Mouse (Mus musculus) layer of hippocampus, postnatal 36 days (tissue): ENCODE measurements around the gene Aacs. TPM values are rescaled to one million over a fixed set of nuclear protein-coding genes. Genes with fewer than 3 reads are reported as not detected.

Source experiments
- DNase-seq, 2 experiments: peaks; one replicate each; pipeline ENCODE4 v3.0.0; 2022
- total RNA-seq, 2 experiments: library from RNA; stranded (reverse); gene quantifications; 2 replicates each; pipeline ENCODE4 v1.2.3; 2021

Aacs gene
- total RNA-seq, 2 experiments from 2014 or later = 53.9 to 56.1 TPM

- no peak for DNase-seq
These were observed 17.4 kb downstream of the Aacs start for GRCm38 (mm10) chr5:125493093-125493423.

- no peak for DNase-seq
These were observed 20.0 kb downstream of the Aacs start for GRCm38 (mm10) chr5:125495655-125496054.

- DNase-seq = peak; percentile 68 to 77
These were observed 22.4 kb downstream of the Aacs start for GRCm38 (mm10) chr5:125497821-125498600.

- DNase-seq = no peak
These were observed 25.9 kb downstream of the Aacs start for GRCm38 (mm10) chr5:125501505-125501904.

- DNase-seq = no peak
These were observed 26.6 kb downstream of the Aacs start for GRCm38 (mm10) chr5:125502186-125502585.

GRCm38 (mm10) chr5:125503628-125504027 lies 28.0 kb downstream of the Aacs start:
- DNase-seq = no peak

GRCm38 (mm10) chr5:125504692-125505091 lies 29.1 kb downstream of the Aacs start:
- DNase-seq = no peak

- peak; percentile 49 to 56 for DNase-seq
These were observed 30.4 kb downstream of the Aacs start for GRCm38 (mm10) chr5:125505968-125506367.

- no peak for DNase-seq
These were observed 32.0 kb downstream of the Aacs start for GRCm38 (mm10) chr5:125507582-125507981.

GRCm38 (mm10) chr5:125508006-125508405 lies 32.4 kb downstream of the Aacs start:
- no peak for DNase-seq

GRCm38 (mm10) chr5:125509541-125509940 lies 33.9 kb downstream of the Aacs start:
- DNase-seq = no peak

GRCm38 (mm10) chr5:125515006-125515405 lies 39.4 kb downstream of the Aacs start:
- no peak for DNase-seq

GRCm38 (mm10) chr5:125518640-125519039 lies 43.0 kb downstream of the Aacs start:
- DNase-seq = peak in 1 of 2 experiments; percentile 51

GRCm38 (mm10) chr5:125520930-125521590 lies 45.4 kb downstream of the Aacs start:
- DNase-seq = peak in 1 of 2 experiments; percentile 41

GRCm38 (mm10) chr5:125523361-125523760 lies 47.7 kb downstream of the Aacs start:
- DNase-seq = no peak

- DNase-seq = no peak
These were observed 49.9 kb downstream of the Aacs start for GRCm38 (mm10) chr5:125525516-125525915.

- no peak for DNase-seq
These were observed 50.9 kb downstream of the Aacs start for GRCm38 (mm10) chr5:125526464-125526863.

- peak; percentile 77 to 79 for DNase-seq
These were observed 53.5 kb downstream of the Aacs start for GRCm38 (mm10) chr5:125529109-125529508.

GRCm38 (mm10) chr5:125531634-125532033 lies 56.0 kb downstream of the Aacs start, which contains the start of gene Tmem132b:
TSS of gene Tmem132b (plus strand) at chr5:125531774.
- peak; percentile 61 for DNase-seq

- peak; percentile 77 to 81 for DNase-seq
These were observed 56.6 kb downstream of the Aacs start for GRCm38 (mm10) chr5:125532191-125532544.

- peak in 1 of 2 experiments; percentile 49 for DNase-seq
These were observed 57.1 kb downstream of the Aacs start for GRCm38 (mm10) chr5:125532545-125533224.

- peak in 1 of 2 experiments; percentile 53 for DNase-seq
These were observed 57.7 kb downstream of the Aacs start for GRCm38 (mm10) chr5:125533225-125533900.

GRCm38 (mm10) chr5:125534168-125534610 lies 58.6 kb downstream of the Aacs start:
- peak; percentile 42 to 45 for DNase-seq
